Mouse (Mus musculus) frontal cortex, postnatal 10 days (tissue): ENCODE measurements at regions not wholly inside any gene's neighbourhood (a gene's known extent, or its start where the extent isn't known, plus 50 kb on each side); places are given as distances from the start of the nearest gene placed in this dataset.

Source experiments
- DNase-seq, 2 experiments: peaks; one replicate each; pipeline ENCODE4 v3.0.0; 2022; ENCODE audit warnings: low spot score in 2 of 2, mixed read lengths in 1 of 2

GRCm38 (mm10) chr6:47745856-47746255 lies 67.4 kb downstream of the Pdia4 start:
- peak in 1 of 2 experiments; percentile 4 for DNase-seq

DNA sequence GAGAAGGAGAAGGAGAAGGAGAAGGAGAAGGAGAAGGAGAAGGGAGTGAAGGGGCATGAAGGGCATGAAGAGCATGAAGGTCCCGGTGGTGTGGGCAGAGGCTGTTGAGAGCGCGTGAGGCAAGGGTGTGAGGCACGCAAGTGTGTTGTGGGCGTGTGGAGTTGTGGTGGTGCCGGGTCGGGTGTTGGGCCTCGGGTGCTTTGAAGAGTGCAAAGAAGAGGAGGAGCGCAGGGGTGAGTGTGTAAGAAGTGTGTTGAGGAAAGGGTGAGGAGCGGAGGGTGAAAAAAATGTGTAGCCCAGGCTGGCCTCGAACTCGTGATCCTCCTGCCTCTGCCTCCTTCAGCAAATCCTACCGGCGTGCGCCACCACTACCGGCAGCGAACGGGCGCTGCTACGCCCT lies 69.4 kb downstream of the Pdia4 start:
- peak in 1 of 2 experiments; percentile 22 for DNase-seq

DNA sequence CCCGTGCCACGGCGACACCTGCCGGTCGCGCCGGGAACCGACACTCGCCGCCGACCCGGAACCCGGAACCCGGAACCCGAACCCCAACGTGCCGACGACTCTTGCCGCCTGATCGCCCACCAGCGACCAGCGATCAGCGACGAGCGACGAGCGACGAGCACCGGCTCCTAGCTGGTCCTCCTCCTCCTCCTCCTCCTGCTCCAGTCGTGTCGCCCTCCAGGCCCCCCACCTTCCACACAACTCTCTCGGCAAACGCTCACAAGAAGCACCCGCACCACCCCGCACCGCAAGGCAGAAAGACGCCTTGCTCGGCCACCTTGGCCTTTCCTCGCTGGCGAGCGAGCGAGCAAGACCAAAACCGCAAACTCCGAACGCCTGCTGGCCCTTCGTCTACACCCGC lies 73.0 kb downstream of the Pdia4 start:
- DNase-seq, result peak in 1 of 2 experiments; percentile 8

DNA sequence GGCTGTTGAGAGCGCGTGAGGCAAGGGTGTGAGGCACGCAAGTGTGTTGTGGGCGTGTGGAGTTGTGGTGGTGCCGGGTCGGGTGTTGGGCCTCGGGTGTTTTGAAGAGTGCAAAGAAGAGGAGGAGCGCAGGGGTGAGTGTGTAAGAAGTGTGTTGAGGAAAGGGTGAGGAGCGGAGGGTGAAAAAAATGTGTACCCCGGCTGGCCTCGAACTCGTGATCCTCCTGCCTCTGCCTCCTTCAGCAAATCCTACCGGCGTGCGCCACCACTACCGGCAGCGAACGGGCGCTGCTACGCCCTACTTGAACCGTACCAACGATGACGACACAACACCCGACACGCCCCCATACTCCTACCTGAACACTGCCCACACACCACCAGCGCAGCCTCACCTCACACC lies 73.5 kb downstream of the Pdia4 start:
- peak; percentile 51 to 64 for DNase-seq

DNA sequence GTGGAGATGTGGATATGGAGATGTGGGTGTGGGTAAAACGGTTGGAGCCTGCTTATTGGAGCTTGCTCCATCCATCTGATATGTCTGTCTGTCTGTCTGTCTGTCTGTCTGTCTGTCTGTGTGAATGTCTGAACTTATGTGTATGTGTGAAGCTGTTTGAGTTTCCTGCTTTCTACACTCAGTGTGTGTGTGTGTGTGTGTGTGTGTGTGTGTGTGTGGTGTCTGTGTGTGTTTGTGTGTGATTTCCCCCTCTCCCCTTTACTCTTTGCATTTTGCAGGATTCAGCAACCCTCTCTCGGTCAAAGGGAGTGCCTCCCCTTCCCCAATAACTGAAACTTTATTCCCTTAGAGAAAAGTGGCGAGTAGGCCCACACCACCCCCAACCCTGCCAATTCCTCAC lies 75.3 kb downstream of the Pdia4 start:
- DNase-seq, result peak in 1 of 2 experiments; percentile 6
